Mouse (Mus musculus) thymus, postnatal 4 days (tissue): ENCODE results near the gene Csf2rb.

Experiments used
- DNase-seq: peaks from one replicate; pipeline ENCODE4 v3.0.0; 2021

The Csf2rb gene

GRCm38 (mm10) chr15:78380208-78380607 lies 54.7 kb downstream of the Csf2rb start:
- no peak for DNase-seq

- DNase-seq = no peak
Observed at GRCm38 (mm10) chr15:78380741-78381140, 55.2 kb downstream of the Csf2rb start.

- DNase-seq = no peak
Observed at GRCm38 (mm10) chr15:78382115-78382514, 56.6 kb downstream of the Csf2rb start.

- no peak for DNase-seq
Observed at GRCm38 (mm10) chr15:78383450-78384219, 58.1 kb downstream of the Csf2rb start.

GRCm38 (mm10) chr15:78384220-78385116 lies 58.9 kb downstream of the Csf2rb start:
- DNase-seq = no peak

- DNase-seq = no peak
Observed at GRCm38 (mm10) chr15:78385564-78385963, 60.0 kb downstream of the Csf2rb start.

GRCm38 (mm10) chr15:78390855-78391254 lies 65.3 kb downstream of the Csf2rb start:
- peak; percentile 30 for DNase-seq

- DNase-seq = no peak
Observed at GRCm38 (mm10) chr15:78395478-78395962, 70.0 kb downstream of the Csf2rb start, which contains the start of gene Tex33. Gene Tex33 (minus strand): TSS chr15:78395912.

- DNase-seq = no peak
Observed at GRCm38 (mm10) chr15:78401345-78401744, 75.8 kb downstream of the Csf2rb start.

GRCm38 (mm10) chr15:78401921-78402320 lies 76.4 kb downstream of the Csf2rb start:
- no peak for DNase-seq

GRCm38 (mm10) chr15:78402423-78402822 lies 76.9 kb downstream of the Csf2rb start:
- DNase-seq = no peak

GRCm38 (mm10) chr15:78403301-78403741 lies 77.8 kb downstream of the Csf2rb start:
- peak; percentile 22 for DNase-seq
